Comparison of ENCODE assay signal across 20 mouse cellular contexts in genomic region chr11:111155747-111156146, GRCm38 (mm10).
DNase-seq lines count a peak whose midpoint lies in the region; ATAC-seq lines count a peak whose summit lies in the region.
"Had no signal": no experiment of that assay in that cellular context is flagged by ENCODE, and none has a peak within 500 bp of the region (broad histone marks: within the 10 kb centered on the region; RNA-seq: fewer than 3 reads in every experiment).

No protein-coding gene starts in this region.

- 57% methylated on average over 7 of the region's 7 CpGs for WGBS in limb, embryonic 11.5 days
- 80% methylated on average over 7 of the region's 7 CpGs for WGBS in limb, embryonic 10.5 days

- no peaks in the 10 kb centered on the region for H3K36me3 ChIP-seq in limb, embryonic 11.5 days (ENCODE audit: control insufficient read depth, insufficient read depth, low read length)
- H3K36me3 ChIP-seq in limb, embryonic 10.5 days, result no peaks in the 10 kb centered on the region
- H3K36me3 ChIP-seq: embryonic facial prominence, embryonic 13.5 days; embryonic facial prominence, embryonic 15.5 days; forebrain, embryonic 10.5 days; forebrain, embryonic 12.5 days had no signal

- peak; percentile 23 for DNase-seq in limb, embryonic 11.5 days (ENCODE audit: low spot score)
- DNase-seq in limb, embryonic 10.5 days (ENCODE audit: low spot score), result no peak
- DNase-seq in mesoderm, embryonic 11.5 days (ENCODE audit: low read depth, low spot score), result peak; percentile 11
- no peak for DNase-seq in liver
- DNase-seq: adrenal gland, adult 2 months; adrenal gland, postnatal 10 days; adrenal gland, postnatal 25 days; cerebellum, adult 11 months; cerebellum, adult 18-20 months; cerebellum, adult 8-10 months; cerebellum, adult 9-11 months; embryo, embryonic 11 days had no signal

- no peak overlapping the region for H3K4me3 ChIP-seq in limb, embryonic 11.5 days (ENCODE audit: low read depth, low read length)
- no peak overlapping the region for H3K4me3 ChIP-seq in limb, embryonic 10.5 days
- H3K4me3 ChIP-seq: embryonic facial prominence, embryonic 13.5 days; embryonic facial prominence, embryonic 15.5 days; erythroblast, embryonic 14.5 days; forebrain, embryonic 10.5 days; forebrain, embryonic 12.5 days had no signal

- no peak overlapping the region for H3K27ac ChIP-seq in limb, embryonic 11.5 days (replicated peaks; ENCODE audit: low read depth, low read length)
- no peak overlapping the region for H3K27ac ChIP-seq in limb, embryonic 10.5 days
- H3K27ac ChIP-seq: embryonic facial prominence, embryonic 13.5 days; embryonic facial prominence, embryonic 15.5 days; forebrain, embryonic 10.5 days; forebrain, embryonic 12.5 days had no signal

- no peak for ATAC-seq in limb, embryonic 11.5 days (ENCODE audit: insufficient number of reproducible peaks, low FRiP score, low TSS enrichment, low read depth)
- ATAC-seq in granulocyte monocyte progenitor cell, adult 5-6 weeks (replicated peaks; ENCODE audit: poor library complexity, severe bottlenecking), result peak; percentile 50
- no peak for ATAC-seq in inflammation-experienced regulatory T-cells, adult 6 months
- ATAC-seq: forebrain, embryonic 14.5 days had no signal

- no peaks in the 10 kb centered on the region for H3K27me3 ChIP-seq in limb, embryonic 11.5 days (ENCODE audit: control insufficient read depth, insufficient read depth, low read length)
- H3K27me3 ChIP-seq in limb, embryonic 10.5 days (ENCODE audit: low read depth, poor library complexity, severe bottlenecking), result no peaks in the 10 kb centered on the region
- H3K27me3 ChIP-seq: embryonic facial prominence, embryonic 13.5 days; embryonic facial prominence, embryonic 15.5 days; forebrain, embryonic 12.5 days had no signal

- H3K9me3 ChIP-seq in limb, embryonic 11.5 days (ENCODE audit: control insufficient read depth, low read length), result no peaks in the 10 kb centered on the region
- no peaks in the 10 kb centered on the region for H3K9me3 ChIP-seq in limb, embryonic 10.5 days (replicated peaks)
- H3K9me3 ChIP-seq: embryonic facial prominence, embryonic 13.5 days; embryonic facial prominence, embryonic 15.5 days; forebrain, embryonic 10.5 days; forebrain, embryonic 12.5 days had no signal

- H3K4me2 ChIP-seq in limb, embryonic 11.5 days (ENCODE audit: low read depth, severe bottlenecking), result no peak overlapping the region
- H3K4me2 ChIP-seq: embryonic facial prominence, embryonic 13.5 days; embryonic facial prominence, embryonic 15.5 days; forebrain, embryonic 12.5 days had no signal

- no peaks in the 10 kb centered on the region for H3K4me1 ChIP-seq in limb, embryonic 11.5 days (ENCODE audit: control insufficient read depth, insufficient read depth, low read length)
- no peaks in the 10 kb centered on the region for H3K4me1 ChIP-seq in limb, embryonic 10.5 days
- H3K4me1 ChIP-seq: embryonic facial prominence, embryonic 13.5 days; embryonic facial prominence, embryonic 15.5 days; forebrain, embryonic 10.5 days; forebrain, embryonic 12.5 days had no signal

- H3K9ac ChIP-seq in limb, embryonic 11.5 days (ENCODE audit: low read length), result no peak overlapping the region
- H3K9ac ChIP-seq: embryonic facial prominence, embryonic 13.5 days; embryonic facial prominence, embryonic 15.5 days; forebrain, embryonic 12.5 days had no signal

Comparison
In these comparisons a context has a peak if more than half of its experiments do, and no peak if none do; other contexts are left out.
1. DNase-seq: peak in limb, embryonic 11.5 days (single experiment) and mesoderm, embryonic 11.5 days (single experiment); none in limb, embryonic 10.5 days (single experiment) and liver (single experiment).